Mouse (Mus musculus) lung, adult 2 months (tissue): ENCODE data around the gene Senp3. TPM values are rescaled to one million over a fixed set of nuclear protein-coding genes. Genes with fewer than 3 reads are reported as not detected.
"Not testable (repeated sequence)": the region's sequence is repeated elsewhere in the genome, so short reads cannot be mapped to it uniquely, and the experiment has no call there.

Experiments used
- DNase-seq: peaks from one replicate; pipeline ENCODE4 v3.0.0; 2022
- H3K4me1 ChIP-seq: fragments of 200-500 bp; 2 replicates; pipeline ENCODE4 v1.6.1; 2011; ENCODE audit warnings: low read length; ENCODE audit not compliant: control insufficient read depth, insufficient read depth
- H3K4me3 ChIP-seq: fragments of 200-500 bp; replicated peaks from 2 replicates; pipeline ENCODE3; 2011; ENCODE audit warnings: low read depth, mild to moderate bottlenecking, control low read depth, low read length; ENCODE audit errors: extremely low read depth
- CTCF ChIP-seq: fragments of 200-500 bp; IDR thresholded peaks from 2 replicates; pipeline ENCODE4 v1.5.1; 2011; ENCODE audit warnings: mild to moderate bottlenecking, low read length, control low read depth; ENCODE audit not compliant: insufficient read depth
- POLR2A ChIP-seq: fragments of 200-500 bp; IDR thresholded peaks from 2 replicates; pipeline ENCODE4 v1.6.1; 2011; ENCODE audit warnings: low read depth, mild to moderate bottlenecking, control low read depth, low read length, borderline replicate concordance; ENCODE audit errors: extremely low read depth
- WGBS: fragments of 180-500 bp; shearing (Covaris S2); methylation state at CpG from one replicate; pipeline ENCODE4 v1.1.7; 2018; 5-methylcytosine and 5-hydroxymethylcytosine counted together
- polyA plus RNA-seq: library from polyadenylated mRNA; depleted of rRNA; stranded (reverse); fragments of >200 nt; gene quantifications from 2 replicates; pipeline ENCODE4 v1.2.3, GENCODE M21; 2012

The Senp3 gene
- polyA plus RNA-seq, 1 experiment, result 55.0 TPM

GRCm38 (mm10) chr11:69706775-69707479, 25.0 kb upstream of the Senp3 start:
- peak; percentile 55 for DNase-seq
- Histone ChIP-seq H3K4me3 (no peak overlapping the region), H3K4me1 (no peaks in the 10 kb centered on the region)
- WGBS, result 43% methylated on average over 6 of the region's 6 CpGs
- TF ChIP-seq CTCF, result no peak
- TF ChIP-seq POLR2A, result peak; percentile 26; the same call in 1 of the 2 replicates

GRCm38 (mm10) chr11:69704613-69705010, 22.7 kb upstream of the Senp3 start:
- Histone ChIP-seq H3K4me1 (no peaks in the 10 kb centered on the region), H3K4me3 (no peak overlapping the region)
- 13% methylated on average over 2 of the region's 2 CpGs for WGBS
- no peak for TF ChIP-seq POLR2A
- TF ChIP-seq CTCF, result no peak
- no peak for DNase-seq

GRCm38 (mm10) chr11:69703814-69704612, 22.1 kb upstream of the Senp3 start:
- DNase-seq, result no peak
- no peak for TF ChIP-seq POLR2A
- TF ChIP-seq CTCF, result no peak
- 41% methylated on average over 8 of the region's 8 CpGs for WGBS
- Histone ChIP-seq H3K4me3 (no peak overlapping the region), H3K4me1 (no peaks in the 10 kb centered on the region)

GRCm38 (mm10) chr11:69703381-69703780, 21.5 kb upstream of the Senp3 start:
- H3K4me1 ChIP-seq, H3K4me3 ChIP-seq, DNase-seq: not testable (repeated sequence)
- WGBS, result 79% methylated on average over 3 of the region's 3 CpGs

DNA sequence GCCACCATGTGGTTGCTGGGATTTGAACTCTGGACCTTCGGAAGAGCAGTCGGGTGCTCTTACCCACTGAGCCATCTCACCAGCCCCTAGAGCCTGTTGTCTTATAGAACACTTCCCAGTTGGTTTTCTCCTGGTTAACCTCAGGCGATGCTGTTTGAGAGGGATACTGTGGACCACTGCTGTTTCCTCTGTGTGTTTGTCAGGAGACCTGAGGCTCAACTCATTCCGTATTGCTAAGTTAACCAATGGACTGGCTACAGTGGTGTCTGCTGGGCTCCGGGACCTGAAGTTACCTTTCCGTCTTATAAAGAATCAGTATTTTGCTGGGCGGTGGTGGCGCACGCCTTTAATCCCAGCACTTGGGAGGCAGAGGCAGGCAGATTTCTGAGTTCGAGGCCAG, 21.0 kb upstream of the Senp3 start:
- H3K4me3 ChIP-seq, DNase-seq, H3K4me1 ChIP-seq: not testable (repeated sequence)
- 96% methylated on average over 10 of the region's 10 CpGs for WGBS

GRCm38 (mm10) chr11:69699595-69699994, 17.7 kb upstream of the Senp3 start:
- Histone ChIP-seq H3K4me3 (no peak overlapping the region), H3K4me1 (0 out of 2 replicates have a peak, but pooled peaks cover 3% of the 10 kb centered on the region)
- TF ChIP-seq CTCF (no peak), POLR2A (no peak)
- no peak for DNase-seq
- WGBS, result 38% methylated on average over 1 of the region's 1 CpGs

DNA sequence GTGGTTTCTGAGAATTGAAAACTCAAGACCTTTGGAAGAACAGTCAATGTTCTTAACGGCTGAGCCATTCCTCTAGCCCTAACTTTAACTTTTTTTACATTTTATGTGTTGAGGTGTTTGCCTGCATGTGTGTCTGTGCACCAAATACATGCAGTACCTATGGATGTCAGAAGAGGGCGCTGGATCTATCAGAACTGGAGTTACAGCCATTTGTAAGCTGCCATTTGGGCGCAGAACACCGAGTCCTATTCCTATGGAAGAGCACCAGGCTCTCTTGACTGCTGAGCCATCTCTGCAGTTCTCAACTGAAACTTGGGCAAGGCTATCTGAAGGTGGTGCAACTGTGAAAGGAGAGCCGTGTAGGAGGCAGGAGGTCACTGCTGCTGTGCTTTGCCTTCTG, 16.7 kb upstream of the Senp3 start:
- peaks cover 3% of the 10 kb centered on the region; the same call in 1 of the 2 replicates for H3K4me1 ChIP-seq
- no peak overlapping the region for H3K4me3 ChIP-seq
- 69% methylated on average over 5 of the region's 5 CpGs for WGBS
- no peak for DNase-seq
- TF ChIP-seq POLR2A, result no peak

DNA sequence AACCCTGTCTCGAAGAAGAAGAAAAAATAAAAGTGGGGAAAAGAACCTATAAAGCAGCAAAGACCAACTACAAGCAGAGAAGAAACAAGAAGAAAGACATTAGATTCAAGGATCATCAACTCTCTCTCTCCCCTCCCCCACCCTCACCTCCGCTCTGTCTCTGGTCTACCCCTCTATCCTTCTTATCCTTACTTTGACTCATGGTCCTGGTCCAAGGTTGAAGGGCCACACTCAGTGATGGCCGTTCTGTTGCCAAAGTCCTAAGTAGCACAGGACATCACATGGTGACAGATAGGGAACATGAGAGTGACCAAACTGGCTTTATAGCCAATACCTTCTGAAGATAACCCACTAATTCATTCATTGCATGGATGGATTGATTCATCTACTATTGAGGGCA, 15.5 kb upstream of the Senp3 start:
- Histone ChIP-seq H3K4me3 (no peak overlapping the region), H3K4me1 (peaks cover 3% of the 10 kb centered on the region; the same call in 1 of the 2 replicates)
- no peak for TF ChIP-seq POLR2A
- no peak for TF ChIP-seq CTCF
- WGBS, result 86% methylated on average over 3 of the region's 3 CpGs
- no peak for DNase-seq

DNA sequence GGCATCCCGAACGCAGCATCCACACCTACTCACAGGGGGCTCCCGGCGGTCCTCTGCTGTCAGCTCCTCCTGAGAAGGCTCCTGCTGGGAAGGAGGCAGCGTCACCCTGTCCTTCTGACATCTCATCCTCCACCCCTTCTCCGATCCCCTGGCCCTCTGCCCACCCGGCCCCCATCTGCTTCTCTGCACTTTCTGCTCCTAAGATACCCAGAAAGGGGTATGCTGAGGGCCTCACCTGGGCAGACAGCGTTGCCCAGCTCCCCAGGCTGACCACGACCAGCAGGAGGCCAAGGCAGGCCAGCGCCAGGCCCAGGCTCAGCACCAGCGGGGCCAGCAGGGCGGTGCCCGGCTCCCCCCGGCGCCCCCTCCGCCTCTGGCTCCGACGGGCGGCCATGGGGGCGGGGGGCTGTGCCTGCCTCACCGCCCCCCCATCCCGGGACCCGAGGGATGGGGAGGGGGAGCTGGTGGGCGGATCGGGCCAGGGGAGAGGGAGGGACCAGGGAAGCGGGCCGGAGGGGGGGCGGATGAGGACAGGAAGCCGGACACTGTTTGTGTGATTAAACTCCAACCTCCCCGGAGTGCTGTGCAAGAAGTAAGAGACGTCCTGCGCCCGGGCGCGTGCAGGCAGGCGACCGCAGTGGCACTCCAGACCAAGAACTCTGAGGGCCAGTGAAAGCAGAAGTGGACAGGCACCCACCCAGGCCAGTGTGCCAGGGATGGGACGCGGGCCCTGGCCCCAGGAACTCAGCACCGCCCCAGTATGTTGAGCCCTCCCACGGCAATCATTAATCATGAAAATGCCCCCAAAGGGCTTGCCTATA, 13.7 kb upstream of the Senp3 start, which contains the start of the genes Tnfsf12 and Tnfsfm13:
Gene Tnfsf12, minus strand, starts transcription at position 489 of the 821 bp plus-strand sequence.
Gene Tnfsfm13, minus strand, starts transcription at position 738 of the 821 bp plus-strand sequence.
- 0 out of 2 replicates have a peak, but pooled peaks have one; percentile 8 for TF ChIP-seq CTCF
- TF ChIP-seq POLR2A, result peak; percentile 88

GRCm38 (mm10) chr11:69695046-69695360, 13.1 kb upstream of the Senp3 start:
- Histone ChIP-seq H3K4me3 (peak overlapping the region; percentile 79), H3K4me1 (peaks cover 3% of the 10 kb centered on the region; the same call in 1 of the 2 replicates)
- TF ChIP-seq CTCF (no peak), POLR2A (peak; percentile 13; the same call in 1 of the 2 replicates)
- DNase-seq, result no peak
- WGBS, result 19% methylated on average over 6 of the region's 6 CpGs

More for the DNA sequence above, 13.7 kb upstream of the Senp3 start, which contains the start of the genes Tnfsf12 and Tnfsfm13:
- 3% methylated on average over 41 of the region's 41 CpGs for WGBS
- Histone ChIP-seq H3K4me1 (peaks cover 3% of the 10 kb centered on the region; the same call in 1 of the 2 replicates), H3K4me3 (peak within 1 kb of the TSS; percentile 79)
- peak; percentile 83 for DNase-seq
